Mouse (Mus musculus): ENCODE measurements around the gene Cnn2. TPM values are rescaled to one million over a fixed set of nuclear protein-coding genes. Genes with fewer than 3 reads are reported as not detected.

Gene Cnn2
- polyA plus RNA-seq, 1 experiment = 11.4 TPM

DNA sequence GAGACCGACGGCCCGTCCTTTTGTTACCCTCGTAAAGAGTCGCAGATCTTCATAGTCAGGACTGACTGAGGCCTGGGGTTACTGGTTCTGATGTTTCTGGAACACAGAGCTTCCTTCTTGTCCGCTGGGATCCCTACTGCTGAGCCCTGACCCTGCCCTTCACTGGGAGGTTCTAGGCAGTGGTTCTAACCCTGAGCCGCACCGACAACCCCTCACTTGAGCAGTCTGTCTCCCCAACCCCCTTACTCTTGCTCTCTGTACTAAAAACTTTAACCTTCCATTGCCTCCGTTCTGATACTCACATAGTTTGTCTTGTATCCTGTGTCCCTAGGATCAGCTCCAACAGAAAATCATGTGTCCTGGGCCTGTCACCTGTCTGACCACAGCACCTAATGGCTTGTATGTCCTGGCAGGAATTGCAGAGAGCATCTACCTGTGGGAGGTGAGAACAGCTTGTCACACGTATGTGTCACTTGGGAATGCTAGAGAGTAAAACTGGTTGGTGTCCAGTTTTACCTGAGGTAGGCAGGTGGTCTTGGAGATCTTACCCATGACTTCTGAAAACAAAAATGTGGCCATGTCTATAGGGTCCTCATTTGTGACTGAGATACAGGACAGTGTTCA lies 27.6 kb upstream of the Cnn2 start:
- TF ChIP-seq GATA1 (IDR thresholded peaks at IDR 0.05; ENCODE audit: low read length) = no peak

GRCm38 (mm10) chr10:79964727-79965126 lies 23.7 kb upstream of the Cnn2 start:
- no peak for TF ChIP-seq GATA1 (IDR thresholded peaks at IDR 0.05; ENCODE audit: low read length)

GRCm38 (mm10) chr10:79965325-79965724 lies 23.1 kb upstream of the Cnn2 start:
- TF ChIP-seq GATA1 (IDR thresholded peaks at IDR 0.05; ENCODE audit: low read length) = no peak

DNA sequence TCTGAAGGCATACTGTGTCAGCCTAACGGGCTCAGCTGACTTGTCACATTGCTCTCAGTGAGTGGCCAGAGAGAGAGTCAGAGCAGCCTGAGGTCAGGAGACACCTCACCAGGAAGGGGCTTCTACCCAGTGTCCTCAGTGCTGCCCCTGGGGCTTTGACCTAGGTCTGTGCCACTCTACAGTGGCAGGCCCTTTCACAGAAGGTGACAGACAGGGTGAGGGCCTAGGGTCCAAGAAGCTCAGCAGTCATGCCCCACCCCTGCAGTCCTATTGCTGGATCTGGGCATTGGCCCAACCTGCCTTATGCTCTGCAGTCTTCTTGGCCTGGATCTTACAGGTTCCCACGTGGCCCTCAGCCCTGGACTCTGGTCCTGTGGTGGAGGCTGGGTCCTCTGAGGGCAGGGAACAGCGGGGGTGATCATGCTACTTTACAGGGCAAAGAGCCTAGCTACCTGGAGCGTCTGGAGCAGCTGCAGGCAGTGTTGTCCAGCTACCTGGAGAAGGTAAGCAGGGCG lies 21.4 kb upstream of the Cnn2 start:
- TF ChIP-seq GATA1 (IDR thresholded peaks at IDR 0.05; ENCODE audit: low read length) = no peak

DNA sequence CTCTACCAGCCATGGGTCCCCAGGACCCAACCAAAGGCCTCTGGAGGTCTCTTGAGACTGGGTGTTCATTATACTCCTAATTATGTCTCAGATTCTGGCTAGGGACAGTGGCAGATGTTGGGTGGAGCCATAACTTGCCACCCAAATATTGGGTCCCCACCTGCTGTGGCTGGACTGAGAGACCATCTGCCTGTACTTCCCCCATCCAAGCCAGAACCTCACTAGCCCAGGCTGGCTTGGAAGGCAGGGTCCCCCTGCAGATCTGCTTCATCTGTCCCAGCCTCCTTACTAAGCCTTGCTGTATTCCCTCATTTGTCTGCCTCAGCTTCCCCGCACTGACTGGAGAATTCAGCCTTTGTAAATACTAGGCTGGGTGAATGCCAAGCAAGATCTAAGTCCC lies 20.2 kb upstream of the Cnn2 start:
- no peak for TF ChIP-seq GATA1 (IDR thresholded peaks at IDR 0.05; ENCODE audit: low read length)

DNA sequence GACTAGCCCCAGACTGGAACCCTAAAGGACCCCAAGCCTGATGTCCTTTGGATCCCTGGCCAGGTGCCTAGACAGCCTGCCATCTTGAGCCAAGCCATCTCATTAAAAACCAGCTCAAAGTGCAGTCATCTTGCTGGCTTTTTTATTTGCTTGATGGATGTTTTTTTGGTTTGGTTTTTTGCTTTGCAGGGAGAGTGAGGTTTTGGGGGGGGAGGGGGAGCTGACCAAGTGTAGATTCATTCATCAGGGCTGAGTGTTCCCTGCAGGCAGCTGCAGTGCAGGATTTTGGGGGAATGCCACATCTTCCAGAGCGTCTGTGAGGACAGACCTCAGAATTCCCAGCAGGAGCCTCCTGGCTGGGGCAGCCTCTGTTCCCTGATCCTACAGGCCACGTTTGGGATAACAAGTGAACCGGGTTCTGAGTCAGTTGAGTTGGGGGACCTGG lies 19.2 kb upstream of the Cnn2 start:
- no peak for TF ChIP-seq GATA1 (IDR thresholded peaks at IDR 0.05; ENCODE audit: low read length)

GRCm38 (mm10) chr10:79970415-79971182 lies 17.8 kb upstream of the Cnn2 start, which contains the start of gene Grin3b:
TSS of gene Grin3b (plus strand) at chr10:79970715.
- no peak for TF ChIP-seq GATA1 (IDR thresholded peaks at IDR 0.05; ENCODE audit: low read length)

DNA sequence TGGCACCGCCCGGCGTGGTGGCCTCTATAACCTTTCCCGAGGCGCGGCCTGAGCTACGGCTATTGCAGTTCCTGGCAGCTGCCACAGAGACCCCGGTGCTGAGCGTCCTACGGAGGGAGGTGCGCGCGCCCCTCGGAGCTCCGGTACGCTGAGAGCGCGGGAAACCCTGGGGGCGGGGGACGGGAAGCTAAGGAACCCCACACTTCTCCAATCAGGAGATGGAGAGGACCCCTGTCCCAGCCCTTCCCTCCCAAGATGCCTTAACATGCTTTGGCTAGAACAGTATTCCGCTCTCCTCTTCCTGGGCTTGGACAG lies 17.2 kb upstream of the Cnn2 start:
- TF ChIP-seq GATA1 (IDR thresholded peaks at IDR 0.05; ENCODE audit: low read length) = no peak

GRCm38 (mm10) chr10:79972831-79973230 lies 15.6 kb upstream of the Cnn2 start:
- TF ChIP-seq GATA1 (IDR thresholded peaks at IDR 0.05; ENCODE audit: low read length) = no peak

DNA sequence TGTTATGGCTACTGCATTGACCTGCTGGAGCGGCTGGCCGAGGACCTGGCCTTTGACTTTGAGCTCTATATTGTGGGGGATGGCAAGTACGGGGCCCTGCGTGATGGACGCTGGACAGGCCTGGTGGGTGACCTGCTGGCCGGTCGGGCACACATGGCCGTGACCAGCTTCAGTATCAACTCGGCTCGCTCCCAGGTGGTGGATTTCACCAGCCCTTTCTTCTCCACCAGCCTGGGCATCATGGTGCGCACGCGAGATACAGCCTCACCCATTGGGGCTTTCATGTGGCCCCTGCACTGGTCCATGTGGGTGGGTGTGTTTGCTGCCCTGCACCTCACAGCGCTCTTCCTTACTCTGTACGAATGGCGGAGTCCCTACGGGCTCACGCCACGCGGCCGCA lies 14.3 kb upstream of the Cnn2 start:
- TF ChIP-seq GATA1 (IDR thresholded peaks at IDR 0.05; ENCODE audit: low read length) = no peak

DNA sequence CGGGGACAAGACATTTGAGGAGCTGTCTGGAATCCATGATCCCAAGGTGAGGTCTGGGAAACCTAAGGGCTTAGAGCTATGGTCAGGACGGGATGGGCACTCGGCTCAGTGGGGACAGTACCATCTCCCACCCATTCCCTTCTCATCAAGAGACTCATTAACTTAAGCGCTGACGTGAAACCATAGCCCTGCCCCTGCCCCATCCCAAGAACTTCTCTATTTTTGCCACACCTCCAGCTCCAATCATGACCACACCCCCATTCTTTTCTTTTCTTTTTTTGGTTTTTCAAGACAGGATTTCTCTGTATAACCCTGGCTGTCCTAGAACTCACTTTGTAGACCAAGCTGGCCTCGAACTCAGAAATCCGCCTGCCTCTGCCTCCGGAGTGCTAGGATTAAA lies 13.7 kb upstream of the Cnn2 start:
- TF ChIP-seq GATA1 (IDR thresholded peaks at IDR 0.05; ENCODE audit: low read length) = no peak

DNA sequence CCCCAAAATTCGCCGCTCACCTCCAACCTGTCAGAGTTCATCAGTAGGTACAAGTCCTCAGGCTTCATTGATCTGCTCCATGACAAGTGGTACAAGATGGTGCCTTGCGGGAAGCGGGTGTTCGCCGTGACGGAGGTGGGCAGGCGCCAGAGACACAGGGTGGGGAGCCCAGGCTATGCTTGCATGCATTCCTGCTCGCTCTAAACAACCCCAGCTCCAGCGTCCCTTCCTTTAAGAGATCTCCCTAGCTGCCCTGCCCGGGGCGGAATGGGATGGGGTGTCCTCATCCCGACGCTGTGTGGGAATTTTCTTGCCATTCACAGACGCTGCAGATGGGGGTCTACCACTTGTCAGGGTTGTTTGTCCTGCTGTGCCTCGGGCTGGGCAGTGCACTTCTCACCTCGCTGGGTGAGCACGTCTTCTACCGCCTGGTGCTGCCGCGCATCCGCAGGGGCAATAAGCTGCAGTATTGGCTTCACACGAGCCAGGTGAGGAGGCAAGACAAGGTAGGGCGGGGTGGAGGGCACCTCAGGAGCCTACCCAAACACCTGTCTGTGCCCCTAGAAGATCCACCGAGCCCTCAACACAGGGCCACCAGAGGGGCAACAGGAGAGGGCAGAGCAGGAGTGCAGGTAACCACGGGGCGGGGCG lies 12.2 kb upstream of the Cnn2 start:
- TF ChIP-seq GATA1 (IDR thresholded peaks at IDR 0.05; ENCODE audit: low read length) = no peak

DNA sequence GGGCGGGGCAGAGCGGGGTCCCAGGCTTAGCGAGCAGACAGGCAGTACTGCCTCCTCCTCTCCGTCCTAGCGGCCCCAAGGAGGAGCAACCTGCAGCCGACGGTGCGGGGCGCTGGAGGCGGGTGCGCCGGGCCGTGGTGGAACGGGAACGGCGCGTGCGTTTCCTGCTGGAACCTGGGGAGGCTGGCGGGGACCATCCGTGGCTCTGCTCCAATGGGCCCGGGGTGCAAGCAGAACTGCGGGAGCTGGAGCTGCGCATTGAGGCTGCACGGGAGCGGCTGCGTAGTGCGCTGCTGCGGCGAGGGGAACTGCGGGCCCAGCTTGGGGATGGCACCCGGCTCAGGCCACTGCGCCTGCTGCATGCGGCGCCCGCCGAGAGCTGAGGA lies 11.7 kb upstream of the Cnn2 start:
- no peak for TF ChIP-seq GATA1 (IDR thresholded peaks at IDR 0.05; ENCODE audit: low read length)

DNA sequence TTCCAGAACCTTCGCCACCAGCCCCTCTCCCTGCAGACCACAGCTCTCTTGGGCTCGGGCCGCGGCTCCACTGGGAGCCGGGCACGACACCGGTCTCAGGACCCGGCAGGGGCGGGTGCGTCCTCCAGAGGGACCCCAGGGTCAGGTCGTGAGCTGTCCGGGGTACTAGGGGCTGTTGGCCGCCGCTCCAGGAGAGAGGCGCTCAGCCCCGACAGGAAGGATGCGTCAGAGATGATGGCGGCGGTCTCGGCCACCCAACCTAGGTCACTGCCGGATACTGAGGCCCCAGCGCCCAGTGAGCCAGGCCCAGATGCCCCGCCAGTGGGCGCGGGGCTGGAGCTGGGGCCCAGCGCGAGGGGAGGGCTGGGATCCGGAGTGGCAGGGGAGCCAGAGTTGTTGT lies 11.1 kb upstream of the Cnn2 start:
- no peak for TF ChIP-seq GATA1 (IDR thresholded peaks at IDR 0.05; ENCODE audit: low read length)

DNA sequence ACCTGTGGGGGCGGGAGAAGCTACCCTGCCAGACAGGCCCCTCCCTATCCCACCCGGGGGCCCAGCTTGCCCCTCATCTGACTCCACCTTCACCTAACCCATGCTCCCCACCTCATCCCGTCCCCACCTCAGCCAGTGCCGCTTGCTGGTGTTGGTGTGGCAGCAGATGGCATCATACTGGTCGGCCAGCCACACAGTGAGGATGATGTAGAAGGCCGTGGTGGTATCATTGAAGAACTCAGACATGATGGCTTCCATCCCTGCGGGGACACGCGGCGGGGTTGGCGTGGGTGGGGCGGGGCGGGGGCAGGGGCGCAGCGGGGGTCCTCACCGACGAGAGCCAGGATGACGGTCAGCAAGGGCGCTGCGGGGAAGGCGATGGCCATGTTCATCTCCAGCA lies 10.3 kb upstream of the Cnn2 start:
- TF ChIP-seq GATA1 (IDR thresholded peaks at IDR 0.05; ENCODE audit: low read length) = no peak

GRCm38 (mm10) chr10:79979401-79980155 lies 8.8 kb upstream of the Cnn2 start:
- no peak for TF ChIP-seq GATA1 (IDR thresholded peaks at IDR 0.05; ENCODE audit: low read length)
